Mouse (Mus musculus) thymus, postnatal 36 days (tissue): ENCODE measurements around the gene H1foo.

Source experiments
- DNase-seq, 2 experiments: peaks; one replicate each; pipeline ENCODE4 v3.0.0; 2022; ENCODE audit warnings: mixed read lengths in 2 of 2

Gene H1foo

GRCm38 (mm10) chr6:115930018-115930417 is 14.7 kb upstream of the H1foo start:
- DNase-seq, result no peak

DNA sequence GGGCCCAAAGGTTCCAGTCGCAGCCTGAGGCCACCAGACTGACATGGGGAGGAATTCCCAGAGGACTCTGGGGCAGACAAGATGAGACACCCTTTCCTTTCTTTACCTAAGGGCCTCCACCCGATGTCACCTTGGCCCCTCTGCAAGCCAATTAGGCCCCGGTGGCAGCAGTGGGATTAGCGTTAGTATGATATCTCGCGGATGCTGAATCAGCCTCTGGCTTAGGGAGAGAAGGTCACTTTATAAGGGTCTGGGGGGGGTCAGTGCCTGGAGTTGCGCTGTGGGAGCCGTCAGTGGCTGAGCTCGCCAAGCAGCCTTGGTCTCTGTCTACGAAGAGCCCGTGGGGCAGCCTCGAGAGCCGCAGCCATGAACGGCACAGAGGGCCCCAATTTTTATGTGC is 13.1 kb upstream of the H1foo start, which contains the start of gene Rho:
Rho (plus strand) TSS at position 110 of the 400 bp plus-strand sequence.
- DNase-seq, result no peak

- DNase-seq, result no peak
These were observed 12.3 kb upstream of the H1foo start for GRCm38 (mm10) chr6:115932391-115932790.

- DNase-seq, result no peak
These were observed 9.2 kb upstream of the H1foo start for GRCm38 (mm10) chr6:115935544-115935943.

DNA sequence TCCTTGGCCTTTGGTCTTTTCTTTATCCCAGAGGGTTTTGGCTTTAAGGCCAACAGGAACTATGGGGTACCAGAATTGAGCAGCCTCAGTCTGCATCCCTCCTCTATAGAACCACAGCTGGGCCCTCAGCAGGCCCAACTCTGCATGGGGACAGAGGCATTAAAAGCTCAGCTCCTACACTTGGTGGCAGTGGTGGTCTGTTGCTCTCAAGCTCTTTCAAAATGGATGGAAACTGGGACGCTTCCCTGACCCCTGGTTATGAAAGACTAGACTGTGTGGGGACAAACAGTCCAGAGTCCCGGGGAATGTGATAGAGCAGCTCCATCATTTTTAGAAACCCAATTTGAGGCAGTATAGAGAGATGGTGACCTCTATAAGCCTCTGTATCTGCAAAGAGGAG is 6.7 kb upstream of the H1foo start:
- no peak for DNase-seq

- no peak for DNase-seq
These were observed 5.9 kb upstream of the H1foo start for GRCm38 (mm10) chr6:115938798-115939197.

DNA sequence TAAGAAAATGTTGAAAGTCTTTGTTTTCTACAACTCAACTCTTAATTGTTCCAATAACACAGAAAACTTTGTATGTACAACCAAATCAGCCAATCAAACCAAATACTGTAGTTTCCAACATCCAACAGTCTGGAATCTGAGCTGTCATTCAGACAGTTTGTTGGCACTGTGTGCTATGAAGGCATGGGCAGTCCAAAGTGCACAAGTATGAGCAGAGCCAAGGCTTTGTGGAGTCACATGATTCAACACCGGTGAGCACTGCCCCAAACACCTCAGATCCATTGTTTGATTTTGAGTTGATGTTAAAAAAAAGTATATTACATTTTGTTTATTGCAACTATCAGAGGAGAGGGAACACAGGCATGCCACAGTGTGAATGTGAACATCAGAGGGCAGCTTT is 4.1 kb upstream of the H1foo start:
- no peak for DNase-seq

DNA sequence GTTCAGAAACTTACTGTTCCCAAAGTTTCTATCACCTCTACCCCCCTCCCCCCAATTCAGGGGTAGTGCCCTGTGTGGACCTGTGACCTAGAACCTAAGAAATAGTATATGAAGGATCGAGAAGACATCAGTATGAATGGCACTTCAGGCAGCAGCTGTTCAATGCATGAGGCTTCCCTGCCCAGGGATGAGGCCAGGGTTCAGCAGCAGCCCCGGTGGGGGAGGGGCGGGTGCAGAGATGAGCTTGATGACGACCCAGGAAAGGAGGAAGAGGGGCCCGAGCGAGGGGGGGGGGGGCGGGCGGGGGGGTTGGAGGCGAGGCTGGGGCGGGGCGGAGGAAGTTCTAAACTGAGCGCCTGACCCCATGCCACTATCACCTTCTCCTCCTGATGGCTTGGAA is 3.6 kb upstream of the H1foo start:
- DNase-seq, result peak in 1 of 2 experiments; percentile 61

- no peak for DNase-seq
These were observed 975 bp upstream of the H1foo start for GRCm38 (mm10) chr6:115943498-115944427.

DNA sequence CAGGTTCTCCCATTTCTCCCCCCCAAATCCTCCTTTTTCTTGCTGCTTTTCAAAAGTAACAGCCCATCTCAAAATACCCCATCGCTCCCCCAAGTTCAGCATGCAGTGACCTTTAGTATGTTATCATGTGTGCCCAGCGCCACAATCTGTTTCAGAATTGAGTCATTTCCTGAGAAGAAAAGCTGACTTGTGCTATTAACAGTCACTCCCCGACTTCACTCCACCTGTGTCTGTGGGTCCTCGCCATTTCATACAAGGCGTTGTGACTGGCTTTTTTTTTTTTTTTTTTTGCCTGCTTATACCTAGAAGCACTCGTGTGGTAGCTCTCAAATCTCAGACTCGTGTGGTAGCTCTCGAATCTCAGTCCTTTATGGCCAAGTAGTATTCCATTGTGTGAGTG is 895 bp downstream of the H1foo start:
- no peak for DNase-seq

DNA sequence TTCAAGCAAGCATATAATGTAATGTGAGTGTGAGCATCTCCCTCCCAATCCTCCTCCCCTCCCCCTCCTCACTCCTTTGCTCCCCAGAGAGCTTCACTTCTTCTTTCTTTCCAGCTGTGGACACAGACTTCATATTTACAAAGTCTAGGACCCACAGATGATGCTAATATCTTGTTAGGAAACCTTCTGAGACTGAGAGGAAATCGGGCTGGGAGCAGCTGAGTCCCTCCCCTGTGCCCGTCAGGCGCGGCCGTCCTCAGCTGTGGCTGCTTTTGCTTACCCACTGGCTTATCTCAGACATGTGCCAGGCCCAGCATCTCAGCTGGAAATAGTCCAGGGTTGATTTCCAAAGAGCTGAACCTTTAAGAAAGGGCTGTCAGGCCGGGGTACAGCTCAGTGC is 1.7 kb downstream of the H1foo start:
- no peak for DNase-seq

DNA sequence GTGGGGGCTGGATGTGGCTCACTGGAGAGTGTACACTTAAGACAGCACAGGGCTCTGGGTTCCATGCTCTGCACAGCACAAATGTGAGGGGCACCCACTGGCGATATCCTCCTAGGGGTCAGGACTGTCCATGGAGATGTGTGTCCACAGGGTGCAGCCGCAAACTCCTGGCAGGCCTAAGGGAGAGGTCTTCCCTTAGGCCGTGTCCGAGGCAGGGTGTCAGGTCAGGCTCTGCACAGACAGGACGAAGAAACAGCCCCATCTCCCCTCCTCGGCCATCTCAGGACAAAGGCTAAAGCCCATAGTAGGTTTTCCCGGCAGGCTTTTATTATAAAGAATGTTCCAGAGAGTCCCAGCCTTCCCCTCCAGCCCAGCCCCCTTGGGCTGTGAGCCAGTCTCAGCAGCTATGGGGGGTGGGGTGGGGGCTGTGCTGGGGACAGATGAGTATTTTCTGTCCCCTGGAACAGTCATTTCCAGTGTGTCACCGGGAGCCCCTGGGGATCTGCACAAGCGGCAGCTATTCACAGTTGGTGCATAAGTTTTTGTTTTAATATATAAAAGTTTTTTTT is 9.9 kb downstream of the H1foo start:
- DNase-seq, result no peak

- no peak for DNase-seq
These were observed 10.4 kb downstream of the H1foo start for GRCm38 (mm10) chr6:115955169-115955568.

- no peak for DNase-seq
These were observed 10.9 kb downstream of the H1foo start for GRCm38 (mm10) chr6:115955664-115956063.

DNA sequence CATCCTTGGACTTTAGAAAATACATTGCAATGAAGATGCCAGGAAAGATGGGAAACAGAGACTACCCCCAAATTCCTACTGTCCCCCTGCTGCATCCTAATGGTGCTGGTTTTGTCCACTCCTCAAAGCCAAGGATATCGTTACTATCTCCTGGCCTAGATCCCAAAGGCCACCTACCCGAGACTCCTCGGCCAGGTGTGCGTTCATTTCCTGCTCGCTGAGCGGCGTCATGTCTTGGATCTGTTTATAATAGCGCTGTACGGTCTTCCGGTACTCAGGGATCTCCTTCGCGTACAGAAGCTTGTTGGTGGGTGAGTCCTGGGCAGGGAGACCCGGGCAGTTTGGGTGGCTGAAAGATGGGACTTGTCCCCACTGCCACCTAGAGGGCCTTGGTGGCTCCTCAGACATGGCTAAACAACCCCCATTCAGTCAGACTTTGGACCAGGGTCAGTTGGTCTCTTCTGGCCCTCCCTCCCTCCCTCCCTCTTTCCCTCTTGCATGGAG is 11.7 kb downstream of the H1foo start:
- DNase-seq, result no peak

DNA sequence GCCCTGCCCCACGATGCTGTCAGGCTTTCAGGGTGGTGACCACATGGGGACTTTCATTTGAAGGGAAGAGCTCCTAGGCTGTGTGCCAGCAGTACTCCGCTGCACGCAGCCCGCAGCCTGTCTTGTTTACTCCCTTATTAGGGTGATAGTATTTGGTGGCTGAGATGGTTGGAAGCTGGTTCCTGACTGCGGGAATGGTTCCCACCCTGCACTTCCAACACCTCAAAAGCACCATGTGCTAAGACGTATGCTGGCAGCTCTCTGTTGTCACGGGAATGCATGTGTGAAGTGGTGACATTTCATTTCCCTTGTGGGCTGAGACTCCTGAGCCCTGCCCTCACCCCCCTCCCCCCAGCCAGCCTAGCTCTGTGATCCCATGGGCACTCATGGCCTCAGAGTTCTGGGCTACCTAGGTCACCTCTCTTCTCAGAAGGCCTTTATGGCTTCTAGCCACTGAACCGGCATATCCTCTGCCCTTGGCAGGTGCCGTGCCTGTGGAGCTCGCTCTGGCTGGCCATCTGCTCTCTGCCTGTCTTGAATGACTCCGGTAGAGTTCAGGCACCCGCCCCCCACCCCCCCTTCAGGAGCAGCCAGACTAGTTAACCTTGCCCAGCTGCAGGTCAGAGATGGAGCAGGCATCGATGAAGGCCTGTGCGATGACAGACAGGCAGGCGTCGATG is 12.3 kb downstream of the H1foo start:
- no peak for DNase-seq

- DNase-seq, result no peak
These were observed 12.9 kb downstream of the H1foo start for GRCm38 (mm10) chr6:115957681-115958080.

DNA sequence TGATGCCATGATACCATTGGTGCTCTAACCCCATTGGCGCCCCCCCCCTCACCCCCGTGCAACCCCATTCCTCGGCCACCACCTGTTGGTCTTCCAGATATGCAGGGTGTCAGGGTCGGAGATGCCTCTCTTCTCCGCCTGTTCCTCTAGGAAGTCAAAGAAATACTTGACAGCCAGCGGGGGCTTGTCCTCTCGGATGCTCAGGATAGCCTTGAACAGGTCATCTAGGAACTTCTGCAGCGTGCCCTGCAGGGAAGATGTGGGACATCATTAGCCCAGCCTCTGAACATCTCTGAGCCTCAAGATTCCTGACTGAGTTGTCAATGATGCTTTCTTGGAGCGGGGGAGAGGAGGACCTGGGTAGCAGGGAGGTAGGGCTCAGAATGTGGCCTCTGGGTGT is 13.7 kb downstream of the H1foo start:
- DNase-seq, result no peak

DNA sequence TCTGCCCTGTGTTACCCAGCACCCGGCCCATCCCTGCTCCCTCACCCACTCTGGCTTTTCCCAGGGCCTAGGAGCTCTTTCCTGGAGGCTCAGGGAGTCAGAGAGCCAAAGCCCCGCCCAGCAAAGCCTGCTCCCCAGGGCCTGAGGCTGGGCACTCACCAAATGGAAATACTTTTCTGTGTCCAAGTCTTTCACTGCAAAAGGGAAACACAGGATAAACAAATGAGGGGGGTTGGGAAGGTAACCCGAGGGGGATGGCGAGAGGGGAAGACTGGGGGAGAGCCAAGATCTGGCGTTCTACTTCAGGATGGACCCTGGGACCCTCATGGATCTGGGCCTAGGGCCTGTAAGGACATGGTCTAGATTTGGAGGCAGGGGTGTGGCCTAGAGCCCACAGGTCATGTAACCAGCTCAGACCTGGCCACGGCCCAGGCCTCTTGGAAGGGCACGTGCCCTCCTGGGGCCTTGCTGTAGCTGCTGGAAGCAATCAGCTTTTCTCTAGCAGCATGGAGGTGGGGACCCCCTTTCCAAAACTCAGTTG is 14.5 kb downstream of the H1foo start:
- DNase-seq, result no peak

DNA sequence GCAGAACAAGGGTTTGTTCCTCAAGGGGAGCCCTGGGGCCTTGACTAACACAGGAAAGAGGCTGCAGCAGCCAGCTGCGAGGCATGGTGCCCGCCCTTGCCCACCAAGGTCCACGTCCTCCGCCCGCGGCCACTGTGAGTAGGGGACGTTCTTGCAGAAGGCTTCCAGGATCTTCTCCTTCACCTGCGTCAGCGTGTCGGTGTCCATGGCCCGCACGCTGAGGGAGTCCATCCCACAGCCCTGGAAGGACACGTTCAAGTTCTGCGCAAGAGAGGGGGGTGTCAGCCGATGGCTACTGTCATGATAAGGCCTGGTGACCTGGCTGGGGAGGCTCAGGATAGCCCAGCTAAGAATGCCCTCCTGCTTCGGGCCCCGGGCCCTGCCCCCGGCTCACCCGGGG is 15.6 kb downstream of the H1foo start:
- no peak for DNase-seq

DNA sequence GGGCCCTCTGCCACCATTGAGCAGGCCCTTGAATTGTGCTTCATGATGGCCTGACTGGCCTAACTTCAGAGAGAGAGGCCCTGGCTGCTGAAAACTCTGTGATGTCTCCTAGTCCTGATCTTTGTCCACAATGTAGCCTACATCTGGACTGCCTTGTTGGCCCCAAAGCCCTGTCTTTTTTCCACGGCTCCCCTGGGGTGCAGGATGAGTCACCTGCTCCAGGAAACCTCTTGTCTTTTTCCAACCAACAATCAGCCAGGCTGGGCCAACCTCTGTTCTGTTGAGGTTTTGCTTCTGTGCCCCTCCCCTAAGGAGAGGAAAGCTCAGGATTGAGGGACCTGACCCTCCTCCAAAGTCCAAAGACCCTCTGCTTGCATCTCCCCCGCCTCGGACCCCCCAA is 17.0 kb downstream of the H1foo start:
- no peak for DNase-seq

DNA sequence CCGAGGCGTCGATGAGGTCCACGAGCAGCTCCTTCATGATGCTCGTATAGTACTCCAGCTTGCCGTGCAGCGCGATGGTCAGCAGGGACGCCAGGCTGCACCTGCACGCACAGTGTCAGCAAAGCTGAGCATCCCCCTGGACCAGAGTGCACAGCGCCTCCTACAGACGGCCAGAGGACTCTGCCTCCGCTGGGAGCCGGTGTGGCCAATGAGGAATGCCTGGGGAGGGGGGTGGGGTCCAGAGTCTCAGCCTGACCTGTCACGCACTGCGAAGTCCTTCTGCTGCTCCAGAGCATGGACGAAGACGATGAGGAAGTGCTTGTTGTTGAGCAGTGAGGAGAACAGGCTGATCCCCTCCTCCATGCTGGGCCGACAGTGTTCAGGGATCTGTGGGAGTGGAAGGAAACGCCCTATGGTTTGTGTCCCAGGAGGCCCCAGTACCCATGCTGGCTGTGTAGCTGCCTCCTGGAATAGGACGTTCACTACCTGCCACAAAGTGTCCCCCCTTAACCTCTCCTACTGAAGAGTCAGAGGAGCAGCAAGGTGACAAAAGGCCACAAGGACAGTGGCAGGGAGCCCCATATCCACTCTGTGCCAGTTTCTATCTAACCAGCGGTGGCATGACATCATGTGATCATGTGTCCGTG is 17.8 kb downstream of the H1foo start:
- DNase-seq, result no peak

GRCm38 (mm10) chr6:115963656-115964055 is 18.9 kb downstream of the H1foo start:
- DNase-seq, result peak in 1 of 2 experiments; percentile 10
